Mouse (Mus musculus): Measurements from ENCODE around the gene Nkiras1. TPM values are rescaled to one million over a fixed set of nuclear protein-coding genes. Genes with fewer than 3 reads are reported as not detected.
"Not testable (repeated sequence)": the region's sequence is repeated elsewhere in the genome, so short reads cannot be mapped to it uniquely, and the experiment has no call there.

Gene Nkiras1
- polyA plus RNA-seq (2015; fragmentation: Nextera tagmentation; extraction: Ambion mirVana) = 21.7 and 25.7 TPM in 2 replicates

DNA sequence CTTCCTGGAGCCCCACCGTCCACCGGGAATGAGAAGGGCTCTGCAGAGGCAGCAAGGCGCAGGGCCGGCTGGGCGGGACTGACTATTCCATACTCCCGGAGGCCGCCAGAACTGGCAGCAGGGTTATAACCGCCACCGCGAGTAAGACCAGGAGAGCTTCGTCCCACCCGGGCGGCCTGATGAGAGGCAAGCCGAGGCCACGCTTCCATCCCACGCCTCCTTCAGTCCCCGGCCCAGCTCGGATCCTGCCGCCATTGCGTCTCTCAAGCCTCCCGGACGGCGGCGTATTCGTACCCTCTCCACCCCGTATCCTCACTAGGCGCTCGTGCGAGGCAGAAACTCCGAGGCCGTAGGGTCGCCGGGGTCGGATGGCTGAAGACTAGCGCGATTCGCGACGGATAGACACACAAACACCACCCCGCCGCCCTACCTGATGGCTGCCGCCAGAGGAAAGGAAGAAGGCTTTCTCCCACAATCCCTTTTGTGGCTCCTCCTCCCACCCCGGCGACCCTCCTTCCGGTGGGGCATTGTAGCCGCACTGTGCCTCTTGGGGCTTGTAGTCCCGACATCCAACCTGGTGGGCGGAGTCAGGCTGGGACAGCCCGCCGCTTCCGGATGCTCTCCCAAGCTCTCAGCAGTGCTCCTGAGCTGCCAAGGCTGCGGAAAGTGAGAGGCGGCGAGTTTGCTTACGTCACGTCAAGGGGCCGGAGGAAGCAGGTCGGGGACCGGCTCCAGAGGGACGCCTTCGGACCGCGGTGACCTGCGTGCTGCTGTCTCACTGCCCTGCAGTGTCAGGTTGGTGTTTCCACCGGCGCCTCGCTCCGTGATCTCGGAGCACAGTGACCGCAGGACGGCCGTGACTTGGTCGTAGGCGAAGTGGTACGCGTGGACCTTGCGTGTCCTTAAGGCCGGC, at the start of gene Nkiras1, which contains the start of gene Rpl15:
Gene Nkiras1 (plus strand): TSS at position 608 of the 913 bp plus-strand sequence.
Gene Rpl15 (minus strand): TSS at position 863 of the 913 bp plus-strand sequence.
- Histone ChIP-seq H3K4me3 (peak within 1 kb of the TSS; percentile 91), H3K9me3 (replicated peaks) (no peaks in the 10 kb centered on the region), H3K4me2 (peak within 1 kb of the TSS; percentile 80), H3K27me3 (no peaks in the 10 kb centered on the region), H3K4me1 (peaks cover 20% of the 10 kb centered on the region), H3K27ac (peak within 1 kb of the TSS; percentile 82), H3K36me3 (ENCODE audit: poor library complexity, severe bottlenecking) (peaks cover 28% of the 10 kb centered on the region), H3K9ac (peak within 1 kb of the TSS; percentile 98)
- 0% methylated on average over 78 of the region's 78 CpGs for WGBS
- ATAC-seq = peak; percentile 99

DNA sequence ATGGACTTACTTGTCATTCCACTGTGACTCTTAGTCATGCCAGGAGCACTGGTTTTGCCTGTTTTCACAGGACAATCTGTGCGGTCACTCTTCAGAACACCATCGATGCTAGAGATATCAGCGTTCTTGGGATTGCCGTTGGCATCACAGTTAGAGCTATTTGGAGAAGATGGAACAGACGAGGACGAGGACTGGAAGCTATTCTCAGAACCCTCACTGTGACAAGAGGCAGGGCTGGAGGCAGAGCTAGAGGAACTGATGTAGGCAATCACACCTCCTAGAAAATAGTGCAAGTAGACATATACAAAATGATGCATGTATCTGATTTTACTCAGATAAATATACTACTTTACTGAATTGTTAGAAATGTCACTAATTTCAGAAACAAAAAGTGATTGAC, 49.0 kb upstream of the Nkiras1 start:
- H3K4me1 ChIP-seq = peaks cover 3% of the 10 kb centered on the region; the same call in 1 of the 2 replicates
- no peak overlapping the region for H3K9ac ChIP-seq
- no peak overlapping the region for H3K4me2 ChIP-seq
- no peak overlapping the region for H3K27ac ChIP-seq
- 94% methylated on average over 6 of the region's 6 CpGs for WGBS
- no peaks in the 10 kb centered on the region for H3K36me3 ChIP-seq (ENCODE audit: poor library complexity, severe bottlenecking)
- ATAC-seq = no peak
- no peak overlapping the region for H3K4me3 ChIP-seq
- no peaks in the 10 kb centered on the region for H3K9me3 ChIP-seq (replicated peaks)
- H3K27me3 ChIP-seq = no peaks in the 10 kb centered on the region

DNA sequence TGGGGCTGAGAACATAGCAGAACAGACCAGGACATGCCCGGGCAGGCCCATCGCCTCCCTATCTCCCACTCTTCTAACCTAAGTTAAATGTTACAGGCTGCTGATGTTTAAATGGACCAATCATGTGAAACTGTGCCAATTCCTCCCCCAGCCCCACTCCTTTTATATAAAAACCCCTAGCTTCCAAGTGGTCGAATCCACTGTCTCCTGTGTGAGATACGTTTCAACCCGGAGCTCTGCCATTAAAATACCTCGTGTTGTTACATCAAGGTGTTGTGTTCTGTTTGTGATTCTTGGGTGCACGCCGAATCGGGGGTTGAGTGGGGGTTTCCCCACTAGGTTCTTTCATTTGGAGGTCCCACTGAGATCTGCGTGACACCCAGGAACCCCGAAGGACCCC, 45.5 kb upstream of the Nkiras1 start:
- not testable (repeated sequence) for H3K36me3 ChIP-seq (ENCODE audit: poor library complexity, severe bottlenecking); H3K4me2 ChIP-seq; H3K9me3 ChIP-seq (replicated peaks); ATAC-seq; H3K27me3 ChIP-seq; H3K9ac ChIP-seq; H3K4me1 ChIP-seq; H3K27ac ChIP-seq; H3K4me3 ChIP-seq
- 97% methylated on average over 11 of the region's 11 CpGs for WGBS

DNA sequence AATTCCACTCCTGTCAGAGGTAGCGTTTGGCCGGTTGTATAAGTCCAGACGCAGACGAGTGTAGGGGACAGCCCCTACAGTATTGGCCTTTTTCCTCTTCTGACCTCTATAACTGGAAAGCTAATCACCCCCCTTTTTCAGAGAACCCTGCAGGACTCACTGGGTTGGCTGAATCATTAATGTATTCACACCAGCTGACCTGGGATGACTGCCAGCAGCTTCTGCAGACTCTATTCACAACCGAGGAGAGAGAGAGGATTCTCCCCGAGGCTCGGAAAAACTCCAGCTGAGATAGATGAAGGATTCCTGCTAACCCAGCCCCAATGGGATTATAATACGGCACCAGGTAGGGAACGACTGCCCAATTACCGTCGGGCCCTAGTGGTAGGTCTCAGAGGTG, 44.8 kb upstream of the Nkiras1 start:
- not testable (repeated sequence) for H3K27ac ChIP-seq; H3K27me3 ChIP-seq; H3K36me3 ChIP-seq (ENCODE audit: poor library complexity, severe bottlenecking); H3K9me3 ChIP-seq (replicated peaks); H3K4me2 ChIP-seq; H3K4me3 ChIP-seq; H3K9ac ChIP-seq; ATAC-seq; H3K4me1 ChIP-seq
- 54% methylated on average over 11 of the region's 11 CpGs for WGBS

DNA sequence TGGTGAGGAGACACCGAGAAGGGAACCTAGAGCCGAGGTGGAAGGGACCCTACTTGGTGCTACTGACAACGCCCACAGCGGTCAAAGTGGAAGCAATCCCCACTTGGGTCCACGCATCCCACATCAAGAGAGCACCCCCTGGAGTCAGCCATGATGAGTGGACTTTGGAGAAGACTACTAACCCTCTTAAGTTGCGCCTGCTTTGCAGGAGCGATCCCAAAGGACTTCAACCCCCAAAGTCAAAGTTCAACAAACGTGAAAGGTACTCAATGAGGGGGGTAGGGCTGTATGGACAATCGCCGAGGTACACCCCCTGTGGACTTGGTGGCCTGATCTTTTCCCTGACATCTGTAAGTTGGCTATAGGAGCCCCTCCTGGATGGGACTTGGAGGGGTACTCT, 41.2 kb upstream of the Nkiras1 start:
- H3K27me3 ChIP-seq; H3K27ac ChIP-seq; H3K4me1 ChIP-seq; H3K4me2 ChIP-seq; H3K36me3 ChIP-seq (ENCODE audit: poor library complexity, severe bottlenecking); H3K4me3 ChIP-seq; H3K9ac ChIP-seq; H3K9me3 ChIP-seq (replicated peaks); ATAC-seq: not testable (repeated sequence)
- 95% methylated on average over 10 of the region's 10 CpGs for WGBS

DNA sequence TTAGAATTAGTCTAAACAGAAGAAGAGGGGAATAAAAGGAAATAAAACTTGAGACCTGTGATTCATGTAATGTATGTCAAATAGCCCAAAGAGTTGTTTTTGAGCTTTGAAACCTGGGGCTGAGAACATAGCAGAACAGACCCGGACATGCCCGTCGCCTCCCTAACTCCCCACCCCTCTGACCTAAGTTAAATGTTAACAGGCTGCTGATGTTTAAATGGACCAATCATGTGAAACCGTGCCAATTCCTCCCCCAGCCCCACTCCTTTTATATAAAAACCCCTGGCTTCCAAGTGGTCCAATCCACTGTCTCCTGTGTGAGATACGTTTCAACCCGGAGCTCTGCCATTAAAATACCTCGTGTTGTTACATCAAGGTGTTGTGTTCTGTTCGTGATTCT, 39.1 kb upstream of the Nkiras1 start:
- H3K4me3 ChIP-seq; ATAC-seq; H3K4me1 ChIP-seq; H3K27ac ChIP-seq; H3K27me3 ChIP-seq; H3K36me3 ChIP-seq (ENCODE audit: poor library complexity, severe bottlenecking); H3K9ac ChIP-seq; H3K9me3 ChIP-seq (replicated peaks); H3K4me2 ChIP-seq: not testable (repeated sequence)
- 94% methylated on average over 8 of the region's 8 CpGs for WGBS

DNA sequence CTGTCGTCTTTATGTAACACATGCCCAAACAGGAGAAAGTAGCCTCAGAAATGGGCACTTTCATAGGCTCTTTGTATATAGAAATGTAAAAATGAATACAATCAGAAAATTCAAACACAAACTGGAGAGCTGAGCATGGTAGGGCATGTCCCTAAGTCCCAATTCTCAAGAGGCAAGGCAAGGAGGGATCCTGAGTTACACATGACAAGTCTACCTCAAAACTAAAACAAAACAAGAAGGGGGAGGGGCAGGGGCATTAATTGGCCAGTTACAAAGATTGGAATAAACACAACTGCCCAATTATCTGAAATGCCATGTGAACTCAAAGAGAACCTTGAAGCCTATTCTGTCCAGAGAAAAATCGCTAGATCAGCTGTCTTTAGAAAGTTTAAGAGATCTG, 37.9 kb upstream of the Nkiras1 start:
- H3K4me2 ChIP-seq = no peak overlapping the region
- WGBS = 77% methylated on average over 2 of the region's 2 CpGs
- H3K27me3 ChIP-seq = no peaks in the 10 kb centered on the region
- H3K9me3 ChIP-seq (replicated peaks) = no peaks in the 10 kb centered on the region
- H3K36me3 ChIP-seq (ENCODE audit: poor library complexity, severe bottlenecking) = no peaks in the 10 kb centered on the region
- 0 out of 2 replicates have a peak, but pooled peaks cover 4% of the 10 kb centered on the region for H3K4me1 ChIP-seq
- no peak overlapping the region for H3K4me3 ChIP-seq
- no peak overlapping the region for H3K9ac ChIP-seq
- no peak for ATAC-seq
- no peak overlapping the region for H3K27ac ChIP-seq

DNA sequence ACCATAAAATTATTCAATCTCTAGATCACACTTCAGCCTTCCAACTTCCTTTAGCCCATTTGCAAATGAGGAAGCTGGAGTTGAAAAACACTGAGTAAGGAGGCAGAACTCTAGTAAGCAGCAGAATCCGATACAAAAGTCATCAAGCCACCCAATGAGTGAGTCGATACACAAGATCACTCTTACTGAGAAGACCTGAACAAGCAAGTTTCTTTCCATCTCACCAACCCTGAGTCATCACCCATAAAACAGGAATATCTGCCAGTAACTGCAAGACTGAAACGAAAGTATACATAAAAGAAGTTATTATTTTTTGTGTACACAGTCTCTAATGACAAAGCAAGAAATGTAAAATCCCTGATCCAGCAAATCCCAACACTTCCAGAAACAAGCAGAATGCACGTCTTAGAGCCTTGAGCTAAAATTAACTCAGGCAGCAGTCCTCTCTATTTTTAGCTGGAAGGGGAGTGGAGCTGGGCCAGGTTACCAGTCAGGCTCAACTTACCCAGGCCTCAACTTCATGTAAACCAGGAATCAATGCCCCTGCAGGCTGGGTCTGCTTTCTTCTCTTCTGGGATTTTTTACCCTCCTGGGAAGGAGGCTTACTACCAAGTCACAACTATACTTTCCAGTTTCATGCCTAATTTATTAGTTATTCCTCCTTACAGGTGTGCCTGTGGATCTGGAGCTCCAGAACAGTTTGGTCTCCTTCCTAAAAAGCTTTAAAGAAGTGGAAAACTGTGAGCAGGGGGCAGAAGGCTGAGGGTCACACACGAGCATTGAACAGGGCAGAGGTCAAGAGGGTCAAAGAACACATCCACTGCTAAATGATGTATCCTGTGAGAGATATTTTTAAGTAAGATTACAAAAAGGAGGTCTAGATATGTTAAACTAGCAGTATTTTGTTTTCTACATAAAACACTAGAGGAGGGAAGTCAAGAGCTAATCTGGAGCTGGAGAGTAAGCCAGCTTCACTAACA, 36.7 kb upstream of the Nkiras1 start:
- Histone ChIP-seq H3K4me3 (no peak overlapping the region), H3K27ac (no peak overlapping the region), H3K27me3 (no peaks in the 10 kb centered on the region), H3K9ac (no peak overlapping the region), H3K36me3 (ENCODE audit: poor library complexity, severe bottlenecking) (no peaks in the 10 kb centered on the region), H3K4me2 (no peak overlapping the region), H3K9me3 (replicated peaks) (no peaks in the 10 kb centered on the region), H3K4me1 (0 out of 2 replicates have a peak, but pooled peaks cover 4% of the 10 kb centered on the region)
- 62% methylated on average over 5 of the region's 5 CpGs for WGBS
- no peak for ATAC-seq

DNA sequence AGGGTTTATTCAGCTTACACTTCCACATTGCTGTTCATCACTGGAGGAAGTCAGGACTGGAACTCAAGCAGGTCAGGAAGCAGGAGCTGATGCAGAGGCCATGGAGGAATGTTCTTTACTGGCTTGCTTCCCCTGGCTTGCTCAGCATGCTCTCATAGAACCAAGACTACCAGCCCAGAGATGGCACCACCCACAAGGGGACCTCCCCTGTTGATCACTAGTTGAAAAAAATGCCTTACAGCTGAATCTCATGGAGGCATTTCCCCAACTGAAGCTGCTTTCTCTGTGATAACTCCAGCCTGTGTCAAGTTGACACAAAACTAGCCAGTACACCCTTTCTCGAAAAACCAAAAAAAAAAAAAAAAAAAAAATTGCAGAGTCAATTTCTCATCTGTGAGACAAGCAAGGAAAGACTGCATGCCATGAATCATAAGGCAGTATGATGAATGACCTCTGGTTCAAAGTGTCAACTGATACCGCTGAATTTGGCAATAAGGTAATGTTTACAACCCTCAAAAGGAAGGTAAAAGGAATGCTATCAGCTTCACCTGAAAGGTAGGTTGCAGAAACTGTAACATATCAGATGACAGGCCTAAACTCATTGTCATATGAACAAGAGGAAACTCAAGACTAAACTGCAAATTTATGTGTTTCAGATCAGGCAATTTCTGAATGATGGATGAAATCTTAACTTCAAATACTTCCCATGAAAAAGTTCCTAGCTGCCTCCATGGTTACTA, 34.3 kb upstream of the Nkiras1 start:
- H3K4me1 ChIP-seq; H3K36me3 ChIP-seq (ENCODE audit: poor library complexity, severe bottlenecking); H3K27ac ChIP-seq; H3K4me2 ChIP-seq; H3K9me3 ChIP-seq (replicated peaks); ATAC-seq; H3K4me3 ChIP-seq; H3K9ac ChIP-seq; H3K27me3 ChIP-seq: not testable (repeated sequence)
- 89% methylated on average over 2 of the region's 2 CpGs for WGBS

DNA sequence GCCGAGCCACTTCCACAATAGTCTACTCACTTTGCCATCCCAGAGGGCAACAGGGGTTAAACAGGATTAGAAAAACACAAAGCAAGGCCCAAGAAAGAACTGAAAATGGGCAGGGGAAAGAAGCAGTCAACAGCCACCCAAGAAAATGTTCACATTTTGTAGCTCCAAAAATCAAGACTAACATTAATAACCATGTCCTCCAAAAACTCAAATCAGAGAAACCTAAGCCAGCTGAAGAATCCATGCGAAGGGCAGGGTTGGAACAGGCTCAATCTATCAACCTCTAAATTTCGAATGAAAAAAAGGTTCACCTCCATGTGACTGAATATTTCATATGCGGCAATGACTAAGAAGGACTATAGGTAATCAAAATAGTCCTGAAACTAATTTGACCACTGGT, 33.6 kb upstream of the Nkiras1 start:
- WGBS = 49% methylated on average over 4 of the region's 4 CpGs

DNA sequence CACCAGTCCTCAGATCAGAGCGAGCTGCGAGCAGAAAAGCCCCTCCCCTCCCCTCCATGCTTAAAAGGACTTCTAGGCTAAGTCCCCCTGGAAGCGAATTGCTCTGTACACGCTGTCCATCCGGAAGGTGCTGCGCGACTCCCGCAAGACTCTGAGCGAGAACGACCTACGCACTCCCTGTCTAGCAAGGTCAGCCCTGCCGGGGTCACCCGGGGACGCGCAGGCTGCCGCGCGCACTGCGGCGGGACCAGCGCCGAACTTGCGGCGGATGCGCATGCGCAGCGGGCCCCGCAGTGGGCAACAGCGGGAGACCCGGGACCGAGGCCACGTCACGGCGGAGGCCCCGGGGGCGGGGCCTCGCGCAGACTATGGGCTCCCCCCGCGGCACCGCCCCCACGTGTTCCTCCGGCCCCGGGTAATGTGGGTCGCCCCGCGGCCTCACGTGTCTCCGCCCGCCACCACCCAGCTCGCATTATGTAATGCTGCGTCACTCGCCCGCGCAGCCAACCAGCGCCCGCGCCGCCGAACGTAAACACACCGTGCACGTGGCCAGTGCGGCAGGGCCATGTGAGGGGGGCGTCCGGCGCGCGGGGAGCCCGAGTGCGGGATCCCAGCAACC, 32.7 kb upstream of the Nkiras1 start:
- 0 out of 2 replicates have a peak, but pooled peaks cover 4% of the 10 kb centered on the region for H3K4me1 ChIP-seq
- H3K36me3 ChIP-seq (ENCODE audit: poor library complexity, severe bottlenecking) = no peaks in the 10 kb centered on the region
- H3K4me2 ChIP-seq = peak overlapping the region; percentile 77
- no peaks in the 10 kb centered on the region for H3K27me3 ChIP-seq
- H3K9me3 ChIP-seq (replicated peaks) = no peaks in the 10 kb centered on the region
- under 1% methylated on average over 69 of the region's 71 CpGs for WGBS
- peak; percentile 96 for ATAC-seq
- H3K9ac ChIP-seq = peak overlapping the region; percentile 73
- H3K27ac ChIP-seq = peak overlapping the region; percentile 69
- H3K4me3 ChIP-seq = peak overlapping the region; percentile 77

More for the DNA sequence above, 33.6 kb upstream of the Nkiras1 start:
- no peak overlapping the region; the same call in 1 of the 2 replicates for H3K9ac ChIP-seq
- no peak overlapping the region for H3K4me3 ChIP-seq
- no peak overlapping the region for H3K27ac ChIP-seq
- no peaks in the 10 kb centered on the region for H3K9me3 ChIP-seq (replicated peaks)
- no peaks in the 10 kb centered on the region for H3K36me3 ChIP-seq (ENCODE audit: poor library complexity, severe bottlenecking)
- 0 out of 2 replicates have a peak, but pooled peaks cover 4% of the 10 kb centered on the region for H3K4me1 ChIP-seq
- H3K27me3 ChIP-seq = no peaks in the 10 kb centered on the region
- peak overlapping the region; percentile 77 for H3K4me2 ChIP-seq
- no peak for ATAC-seq
